Mouse (Mus musculus): ENCODE results near the gene Dusp22.

Dusp22 gene

GRCm38 (mm10) chr13:30715573-30715972 lies 55.8 kb downstream of the Dusp22 start:
- DNase-seq (ENCODE audit: low spot score in 2 of 2) = no peak

- DNase-seq (ENCODE audit: low spot score in 2 of 2) = no peak
These were observed 56.8 kb downstream of the Dusp22 start for GRCm38 (mm10) chr13:30716611-30717010.

- DNase-seq (ENCODE audit: low spot score in 2 of 2) = no peak
These were observed 62.8 kb downstream of the Dusp22 start for GRCm38 (mm10) chr13:30722601-30723000.

- no peak for DNase-seq (ENCODE audit: low spot score in 2 of 2)
These were observed 63.5 kb downstream of the Dusp22 start for GRCm38 (mm10) chr13:30723258-30723657.

- DNase-seq (ENCODE audit: low spot score in 2 of 2) = no peak
These were observed 64.1 kb downstream of the Dusp22 start for GRCm38 (mm10) chr13:30723858-30724257.

GRCm38 (mm10) chr13:30724691-30725271 lies 65.0 kb downstream of the Dusp22 start:
- DNase-seq (ENCODE audit: low spot score in 2 of 2) = no peak

GRCm38 (mm10) chr13:30726879-30727278 lies 67.1 kb downstream of the Dusp22 start:
- DNase-seq (ENCODE audit: low spot score in 2 of 2) = no peak

GRCm38 (mm10) chr13:30728155-30728554 lies 68.4 kb downstream of the Dusp22 start:
- no peak for DNase-seq (ENCODE audit: low spot score in 2 of 2)

GRCm38 (mm10) chr13:30729245-30729644 lies 69.4 kb downstream of the Dusp22 start:
- no peak for DNase-seq (ENCODE audit: low spot score in 2 of 2)

- no peak for DNase-seq (ENCODE audit: low spot score in 2 of 2)
These were observed 70.5 kb downstream of the Dusp22 start for GRCm38 (mm10) chr13:30730104-30730793.

- DNase-seq (ENCODE audit: low spot score in 2 of 2) = no peak
These were observed 73.1 kb downstream of the Dusp22 start for GRCm38 (mm10) chr13:30732709-30733445.

- no peak for DNase-seq (ENCODE audit: low spot score in 2 of 2)
These were observed 76.9 kb downstream of the Dusp22 start for GRCm38 (mm10) chr13:30736721-30737120.

GRCm38 (mm10) chr13:30737257-30737656 lies 77.5 kb downstream of the Dusp22 start:
- no peak for DNase-seq (ENCODE audit: low spot score in 2 of 2)

- no peak for DNase-seq (ENCODE audit: low spot score in 2 of 2)
These were observed 78.6 kb downstream of the Dusp22 start for GRCm38 (mm10) chr13:30738310-30738840.

GRCm38 (mm10) chr13:30741172-30741571 lies 81.4 kb downstream of the Dusp22 start:
- no peak for DNase-seq (ENCODE audit: low spot score in 2 of 2)

GRCm38 (mm10) chr13:30742411-30742970 lies 82.7 kb downstream of the Dusp22 start:
- no peak for DNase-seq (ENCODE audit: low spot score in 2 of 2)

GRCm38 (mm10) chr13:30745121-30745520 lies 85.3 kb downstream of the Dusp22 start:
- no peak for DNase-seq (ENCODE audit: low spot score in 2 of 2)

GRCm38 (mm10) chr13:30747068-30747467 lies 87.3 kb downstream of the Dusp22 start:
- no peak for DNase-seq (ENCODE audit: low spot score in 2 of 2)

- no peak for DNase-seq (ENCODE audit: low spot score in 2 of 2)
These were observed 87.7 kb downstream of the Dusp22 start for GRCm38 (mm10) chr13:30747504-30747903.

GRCm38 (mm10) chr13:30748321-30748720 lies 88.5 kb downstream of the Dusp22 start:
- DNase-seq (ENCODE audit: low spot score in 2 of 2) = no peak

GRCm38 (mm10) chr13:30749021-30749556 lies 89.3 kb downstream of the Dusp22 start, which contains the start of gene Irf4:
Gene Irf4 (plus strand): TSS chr13:30749226.
- no peak for DNase-seq (ENCODE audit: low spot score in 2 of 2)

All from frontal cortex, postnatal 25 days (tissue).